Mouse (Mus musculus) urinary bladder, adult 18-20 months (tissue): ENCODE measurements at regions not wholly inside any gene's neighbourhood (a gene's known extent, or its start where the extent isn't known, plus 50 kb on each side); places are given as distances from the start of the nearest gene placed in this dataset.
"Not testable (repeated sequence)": the region's sequence is repeated elsewhere in the genome, so short reads cannot be mapped to it uniquely, and the experiment has no call there.

Experiments used
- DNase-seq, 2 experiments: peaks; one replicate each; pipeline ENCODE4 v3.0.0; 2022; ENCODE audit warnings: low spot score in 2 of 2, mixed read lengths in 2 of 2

DNA sequence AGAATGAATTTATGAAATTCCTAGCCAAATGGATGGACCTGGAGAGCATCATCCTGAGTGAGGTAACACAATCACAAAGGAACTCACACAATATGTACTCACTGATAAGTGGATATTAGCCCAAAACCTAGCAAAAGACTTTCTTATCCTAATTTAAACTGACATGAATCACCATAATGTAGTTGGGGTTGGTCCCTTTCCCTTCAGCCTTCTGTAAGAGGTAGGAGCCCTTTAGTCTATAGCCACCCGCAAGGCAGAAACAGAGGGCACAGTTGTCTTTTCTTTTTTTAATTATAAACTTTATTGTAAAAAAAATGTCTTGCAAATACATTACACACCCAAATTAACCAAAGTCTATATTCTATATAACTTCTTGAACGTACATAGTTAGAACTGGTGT lies 81.3 kb downstream of the Ogfrl1 start:
- DNase-seq = not testable (repeated sequence)

- not testable (repeated sequence) for DNase-seq
These were observed 82.7 kb downstream of the Ogfrl1 start for GRCm38 (mm10) chr1:23314863-23315262.

DNA sequence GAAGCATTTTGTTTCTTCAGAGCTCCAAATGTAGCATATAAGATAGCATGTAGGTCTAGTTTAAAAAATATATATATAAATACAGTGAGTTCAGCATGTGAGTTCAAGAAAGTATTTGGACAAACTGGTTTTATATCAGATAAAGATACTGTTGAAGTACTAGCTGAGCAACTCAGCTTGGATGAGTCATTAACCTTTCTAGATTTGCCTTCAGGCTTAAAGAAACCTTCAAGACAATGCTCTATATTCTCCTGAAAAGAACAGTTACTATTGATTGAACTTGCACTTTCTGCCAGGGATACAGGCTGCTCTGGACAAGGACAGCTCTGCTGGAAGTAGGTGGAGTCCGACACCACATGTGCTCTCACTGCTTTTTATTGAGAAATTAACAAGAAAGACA lies 104.9 kb downstream of the Ogfrl1 start:
- DNase-seq = no peak

DNA sequence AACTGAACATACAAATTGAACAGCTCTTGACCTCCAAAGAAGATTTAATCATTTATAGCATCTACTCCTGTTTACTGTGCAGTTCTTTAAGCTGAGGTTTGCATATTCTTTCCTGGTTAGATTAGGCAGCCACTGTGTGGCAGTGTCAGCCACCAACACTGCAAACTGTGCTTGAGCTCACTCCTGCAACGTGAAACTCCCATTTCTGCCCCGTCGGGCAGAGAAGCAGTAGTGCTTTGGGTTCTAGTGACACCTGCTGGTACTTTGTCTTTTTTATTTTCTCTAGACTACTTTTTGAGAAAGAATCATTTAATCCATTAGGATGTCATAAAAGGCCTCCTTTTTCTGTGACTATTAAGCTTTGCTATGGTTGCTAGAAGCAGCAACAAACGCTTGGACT lies 110.8 kb downstream of the Ogfrl1 start:
- DNase-seq = peak in 1 of 2 experiments; percentile 36

GRCm38 (mm10) chr1:23282870-23283219 lies 114.7 kb downstream of the Ogfrl1 start:
- no peak for DNase-seq

DNA sequence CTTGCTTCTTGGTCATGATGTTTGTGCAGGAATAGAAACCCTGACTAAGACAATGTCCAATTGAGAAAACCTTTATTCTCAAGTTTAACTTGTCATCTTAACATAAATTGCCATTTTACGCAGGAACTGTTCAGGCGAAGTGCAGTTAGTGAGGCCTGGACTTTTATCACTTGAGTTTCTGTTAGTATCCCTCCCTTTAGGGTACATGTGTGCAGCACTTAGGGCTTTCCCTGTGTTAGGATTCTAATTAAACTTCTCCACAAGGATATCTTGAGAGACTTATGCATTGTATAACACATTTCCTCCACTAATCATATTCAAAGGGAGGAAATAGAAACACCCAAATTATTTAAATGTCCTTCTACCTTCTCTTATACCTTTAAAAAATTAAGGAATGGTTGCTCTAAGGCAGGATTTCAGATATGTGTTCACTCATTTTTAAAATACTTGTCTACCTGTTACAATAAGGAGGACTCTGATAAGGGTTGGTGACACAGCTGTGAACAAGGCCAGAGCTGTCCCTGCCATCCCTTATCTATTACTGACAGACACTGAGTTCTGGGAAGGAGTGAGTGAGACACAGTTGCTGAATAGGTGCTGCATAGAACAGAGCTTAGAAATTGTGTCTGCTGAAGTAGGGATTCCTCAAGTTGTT lies 115.2 kb downstream of the Ogfrl1 start:
- no peak for DNase-seq

GRCm38 (mm10) chr1:23279827-23280226 lies 117.7 kb downstream of the Ogfrl1 start:
- no peak for DNase-seq

GRCm38 (mm10) chr1:23272077-23272476 lies 125.5 kb downstream of the Ogfrl1 start:
- no peak for DNase-seq

DNA sequence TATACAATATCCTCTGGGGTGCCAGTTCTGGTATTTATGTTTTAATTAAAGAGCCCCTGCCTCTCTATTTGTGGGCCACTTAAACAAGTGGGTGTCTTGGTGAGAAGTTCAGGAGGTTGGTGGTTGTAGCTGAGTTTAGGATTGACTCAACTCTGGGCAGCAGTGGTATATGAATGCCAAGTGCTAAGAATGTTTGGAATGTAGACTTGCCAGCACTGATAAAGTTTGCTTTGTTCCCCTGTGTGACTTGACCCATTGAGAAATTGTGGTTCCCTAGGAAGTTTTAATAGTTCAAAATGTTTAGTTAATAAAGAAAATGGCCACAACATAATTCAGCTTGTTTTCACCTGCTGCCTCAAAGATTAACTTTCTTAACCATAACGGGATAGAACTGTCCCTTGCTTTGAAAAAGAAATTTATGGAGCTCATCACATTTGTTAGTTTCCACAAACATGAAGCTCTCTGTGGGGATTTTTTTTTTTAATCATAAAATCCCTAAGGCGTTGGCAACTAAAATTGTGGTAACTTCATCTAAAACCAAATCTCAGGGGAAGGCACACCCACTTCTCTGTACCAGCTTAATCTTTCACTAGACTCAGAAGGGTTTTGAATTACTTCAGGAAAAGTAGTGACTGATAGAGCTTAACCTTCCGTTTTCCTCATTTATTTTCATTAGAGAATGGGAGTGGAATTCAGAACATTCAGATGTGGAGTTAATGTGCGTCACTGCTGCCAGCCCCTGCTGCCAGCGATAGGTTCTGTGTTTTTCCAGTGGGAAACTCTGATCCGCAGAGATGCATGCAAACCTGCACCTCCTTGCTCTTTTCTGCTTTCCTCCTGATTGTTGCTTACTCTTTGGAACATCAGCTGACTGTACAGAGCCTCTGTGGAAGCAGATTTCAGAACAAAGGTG lies 126.4 kb downstream of the Ogfrl1 start:
- no peak for DNase-seq

GRCm38 (mm10) chr1:23268062-23268461 lies 129.5 kb downstream of the Ogfrl1 start:
- no peak for DNase-seq

DNA sequence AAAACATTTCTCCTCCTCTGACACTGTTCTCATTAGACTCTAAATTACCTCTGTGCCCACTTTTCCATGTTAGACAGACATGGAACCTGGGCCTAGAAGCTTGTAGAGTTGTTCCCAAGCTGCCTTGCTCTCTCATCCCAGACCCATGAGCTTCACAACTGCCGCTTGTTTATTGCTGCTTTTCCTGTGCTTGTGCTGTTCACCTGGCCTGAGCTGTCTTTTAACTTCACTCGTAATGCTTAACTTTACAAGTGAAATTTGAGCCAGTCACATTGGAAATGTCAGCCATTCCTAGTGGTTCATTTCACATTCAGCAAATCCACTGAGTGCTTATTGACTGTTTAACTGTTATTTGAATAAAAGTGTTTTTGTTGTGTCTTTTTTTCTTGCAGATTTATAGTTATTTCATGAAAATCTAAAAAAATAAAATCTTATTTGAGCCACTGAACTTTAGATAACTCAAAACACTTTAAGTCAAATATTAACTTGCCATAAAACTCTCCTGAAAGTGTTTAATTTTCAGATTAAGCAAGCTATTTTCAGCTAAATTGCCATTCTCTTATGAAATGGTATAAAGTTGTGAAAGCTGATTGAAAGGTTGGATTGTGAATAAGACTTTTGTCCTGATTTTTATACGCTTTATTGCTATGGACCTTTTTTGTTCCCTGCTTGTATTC lies 131.9 kb downstream of the Ogfrl1 start:
- no peak for DNase-seq

- DNase-seq = no peak
These were observed 133.3 kb downstream of the Ogfrl1 start for GRCm38 (mm10) chr1:23264251-23264650.

DNA sequence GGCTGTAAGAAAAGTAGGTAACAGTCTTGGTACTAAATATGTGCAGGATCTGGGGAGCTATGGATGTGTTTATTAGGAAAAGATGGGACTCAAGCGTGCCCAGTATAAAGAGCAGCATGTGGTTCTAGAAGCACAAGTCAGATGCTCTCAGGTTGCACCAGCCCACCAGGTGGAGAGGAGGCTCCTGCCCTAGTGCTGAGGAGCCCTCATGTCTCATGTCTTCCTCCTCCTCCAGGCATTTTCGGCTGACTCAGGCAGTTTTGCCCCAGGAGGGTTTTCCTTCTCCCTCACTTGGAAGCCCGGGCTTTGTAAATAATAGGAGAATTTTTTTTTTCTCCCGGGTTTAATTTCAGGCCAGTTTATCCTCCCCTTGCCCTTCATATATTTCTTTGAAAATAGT lies 133.8 kb downstream of the Ogfrl1 start:
- no peak for DNase-seq

DNA sequence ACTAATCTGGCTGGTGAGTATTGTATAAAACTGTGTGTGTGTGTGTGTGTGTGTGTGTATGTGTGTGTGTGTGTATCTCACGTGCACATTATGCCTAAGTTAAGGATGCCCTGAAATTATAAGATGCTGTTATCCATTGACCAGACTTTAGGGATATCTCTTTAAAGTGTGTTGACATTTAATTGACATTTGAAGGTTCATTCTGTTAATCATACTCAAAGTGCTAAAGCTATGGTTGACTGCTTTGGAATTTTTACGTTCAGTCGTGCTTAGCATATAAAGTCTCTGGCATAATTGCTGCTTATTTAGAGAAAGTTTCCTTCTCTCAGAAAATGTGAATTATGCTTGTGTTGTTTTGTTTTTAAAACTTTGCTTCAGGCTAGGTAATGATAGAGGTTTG lies 135.9 kb downstream of the Ogfrl1 start:
- DNase-seq = no peak

DNA sequence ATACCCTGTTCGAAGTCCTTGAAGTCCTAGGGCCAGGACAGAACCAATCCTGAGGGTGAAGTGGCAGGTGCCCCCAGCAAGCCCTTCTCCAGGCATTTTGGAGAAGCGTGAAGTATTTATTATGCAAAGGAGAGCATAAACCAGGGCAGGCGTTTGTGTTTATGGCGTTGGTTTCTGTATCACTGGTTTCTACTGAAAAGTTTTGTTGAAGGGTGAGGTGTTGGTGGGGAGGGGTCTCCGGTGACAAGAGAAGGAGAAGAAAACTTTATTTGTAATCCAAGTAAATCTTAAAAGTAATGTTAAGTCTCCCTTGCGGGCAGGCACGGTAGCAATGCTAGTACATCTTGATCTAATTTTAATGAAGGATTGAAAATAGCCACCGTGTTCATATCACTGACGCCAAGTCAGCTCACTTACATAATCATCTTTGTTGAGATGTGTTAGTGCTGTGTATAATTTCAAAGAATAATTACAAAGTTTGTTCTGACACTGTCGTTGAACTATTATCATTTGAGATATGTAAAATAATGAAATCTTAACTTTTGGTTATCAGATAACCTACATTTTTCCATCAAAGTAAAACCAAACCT lies 140.2 kb downstream of the Ogfrl1 start:
- no peak for DNase-seq

- peak; percentile 73 to 83 for DNase-seq
These were observed 141.0 kb downstream of the Ogfrl1 start for GRCm38 (mm10) chr1:23256630-23257001.

DNA sequence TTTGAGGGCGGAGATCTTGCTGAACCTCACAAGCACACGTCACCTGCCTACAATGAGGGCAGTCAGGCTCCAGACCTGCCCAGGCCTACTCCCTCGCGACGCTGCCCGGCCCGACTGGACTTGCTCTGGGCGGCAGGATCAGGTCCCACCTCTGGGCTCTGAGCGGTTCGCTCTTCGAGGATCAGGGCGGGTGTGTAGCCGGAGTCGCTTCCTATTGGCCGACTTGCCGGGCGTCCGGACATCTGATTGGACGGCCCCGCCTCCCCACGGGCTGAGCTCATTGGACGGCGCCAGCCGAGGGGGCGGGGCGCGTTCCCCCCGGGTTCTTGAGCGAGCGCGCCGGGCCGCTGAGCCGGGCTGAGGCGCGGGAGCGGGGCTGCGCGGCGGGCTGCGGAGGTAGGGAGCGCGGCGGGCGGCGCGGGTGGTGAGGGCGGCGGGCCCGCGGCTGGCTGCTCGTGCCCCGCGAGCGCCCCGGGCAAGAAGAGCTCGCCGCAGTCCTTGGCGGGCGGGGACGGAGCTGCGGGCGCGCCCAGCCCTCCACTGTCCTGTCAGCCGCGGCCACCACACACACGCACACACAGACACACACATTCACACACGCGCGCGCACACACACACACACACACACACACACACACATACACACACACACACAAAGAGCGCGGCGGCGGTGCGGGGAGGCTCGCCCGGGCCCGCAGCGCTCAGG lies 141.5 kb downstream of the Ogfrl1 start:
- peak; percentile 82 to 95 for DNase-seq

DNA sequence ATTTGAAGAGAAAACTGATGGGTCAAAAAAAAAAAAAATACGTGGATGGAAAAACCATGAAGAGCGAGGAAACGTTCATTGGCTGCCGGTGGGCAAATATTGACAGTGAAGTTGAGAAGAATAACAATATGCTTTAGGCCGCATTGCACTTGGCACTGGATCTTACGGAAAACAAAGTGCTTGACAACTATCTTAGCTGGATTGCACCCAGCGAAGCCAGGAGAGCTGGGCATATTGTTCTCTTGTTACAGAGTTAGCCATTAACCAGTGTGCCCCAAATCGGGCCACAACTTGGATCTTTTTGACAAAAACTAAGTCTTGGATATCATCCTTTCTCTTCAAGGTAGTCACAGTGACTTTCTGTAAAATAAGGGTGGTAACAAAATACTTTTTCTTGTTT lies 143.3 kb downstream of the Ogfrl1 start:
- no peak for DNase-seq

- DNase-seq = no peak
These were observed 129.5 kb upstream of the 4933415F23Rik start for GRCm38 (mm10) chr1:23231522-23231921.

DNA sequence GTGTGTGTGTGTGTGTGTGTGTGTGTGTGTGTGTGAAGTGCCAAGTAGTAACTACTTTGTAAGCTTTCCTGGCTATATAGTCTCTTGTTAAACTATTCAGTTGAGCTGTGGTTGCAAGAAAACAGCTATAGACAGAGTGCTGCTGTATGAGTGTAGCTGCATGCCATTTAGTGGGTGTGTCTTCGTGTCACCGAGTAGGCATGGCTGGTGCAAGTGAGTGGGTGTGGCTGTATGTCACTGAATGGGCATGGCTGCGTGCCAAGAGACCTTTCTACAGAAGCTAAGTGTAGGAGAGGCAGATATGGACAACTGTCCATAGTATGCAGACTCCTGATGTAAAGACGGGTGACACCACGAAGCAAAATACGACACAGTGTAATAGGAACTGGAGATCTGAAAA lies 126.4 kb upstream of the 4933415F23Rik start:
- no peak for DNase-seq

DNA sequence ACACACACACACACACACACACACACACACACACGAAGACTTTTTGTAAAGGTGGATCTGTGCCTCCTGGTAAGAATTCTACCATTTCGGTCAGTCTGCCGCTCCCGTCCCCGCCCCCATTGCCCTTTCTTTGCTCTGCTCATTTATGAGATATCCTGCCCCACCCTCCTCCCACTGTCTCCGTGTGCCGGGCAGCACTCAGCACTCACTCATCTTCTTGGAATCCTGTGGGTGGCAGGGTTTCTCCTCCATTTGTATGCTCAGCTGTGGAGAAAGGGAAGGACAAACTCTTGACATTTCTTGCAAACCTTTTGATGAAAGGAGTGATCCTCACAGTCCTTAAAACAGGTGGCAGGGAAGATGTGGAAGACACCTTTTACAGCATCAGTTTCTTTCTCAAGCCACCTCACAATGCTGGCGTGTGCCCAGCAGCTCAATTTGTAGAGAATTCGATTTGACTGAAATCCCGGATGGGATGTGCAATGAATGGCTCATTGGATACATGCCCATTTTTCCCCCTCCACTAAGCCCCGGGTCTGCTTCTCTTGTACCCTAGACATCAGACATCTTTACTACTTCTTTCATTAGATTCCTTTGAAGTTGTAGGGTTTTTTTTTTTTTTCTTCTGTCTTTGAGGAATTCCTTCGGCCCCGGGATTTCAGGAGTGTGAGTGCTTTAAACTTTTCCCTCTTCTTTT lies 112.6 kb upstream of the 4933415F23Rik start:
- DNase-seq = peak in 1 of 2 experiments; percentile 9
